Mouse (Mus musculus): ENCODE measurements around the gene Nudt21. TPM values are rescaled to one million over a fixed set of nuclear protein-coding genes. Genes with fewer than 3 reads are reported as not detected.

The Nudt21 gene
- 100 to 1,000 TPM in 1 of 2 experiments, 10 to 100 TPM in 1; 93.4 to 113 TPM for polyA plus RNA-seq (2017; shearing (Covaris generic))

- ATAC-seq = peak; percentile 99
Observed at GRCm38 (mm10) chr8:94036944-94037524, at the start of gene Nudt21, which contains the start of gene Ogfod1. TSS of gene Nudt21 (minus strand) at chr8:94037031. TSS of gene Ogfod1 (plus strand) at chr8:94037198.

DNA sequence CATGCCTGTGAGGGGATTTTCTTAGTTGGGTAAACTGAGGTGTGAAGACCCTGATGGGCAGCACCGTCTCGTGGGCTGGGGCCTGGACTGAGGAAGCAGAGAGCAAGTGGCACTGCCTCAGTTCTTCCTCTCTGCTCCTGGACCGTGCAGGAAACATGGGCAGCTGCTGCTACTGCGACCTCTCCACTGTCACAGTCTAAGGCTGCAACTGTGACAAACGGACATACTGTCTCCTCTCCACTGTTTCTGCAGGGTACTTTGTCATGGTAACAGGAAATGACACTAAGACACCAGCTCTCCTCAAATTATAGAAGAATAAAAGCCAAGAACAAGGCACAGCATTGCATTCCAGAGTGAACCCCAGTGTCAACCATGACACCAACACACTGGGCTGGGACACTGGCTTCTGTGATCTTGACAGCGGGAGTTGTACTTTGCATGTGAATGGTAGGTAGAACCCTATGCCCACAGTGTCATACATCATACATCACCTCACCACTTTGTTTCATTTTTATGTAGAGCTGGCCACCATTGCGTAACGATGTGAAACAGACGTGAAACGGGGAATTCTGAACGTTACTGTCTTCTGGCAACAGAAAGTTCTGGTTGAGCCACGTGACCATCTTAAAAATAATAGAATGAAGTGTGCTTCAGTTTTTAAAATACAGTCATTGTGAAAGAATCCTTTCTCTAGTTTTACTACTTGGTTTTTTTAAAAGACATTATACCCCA lies 39.8 kb upstream of the Nudt21 start:
- no peak for ATAC-seq

DNA sequence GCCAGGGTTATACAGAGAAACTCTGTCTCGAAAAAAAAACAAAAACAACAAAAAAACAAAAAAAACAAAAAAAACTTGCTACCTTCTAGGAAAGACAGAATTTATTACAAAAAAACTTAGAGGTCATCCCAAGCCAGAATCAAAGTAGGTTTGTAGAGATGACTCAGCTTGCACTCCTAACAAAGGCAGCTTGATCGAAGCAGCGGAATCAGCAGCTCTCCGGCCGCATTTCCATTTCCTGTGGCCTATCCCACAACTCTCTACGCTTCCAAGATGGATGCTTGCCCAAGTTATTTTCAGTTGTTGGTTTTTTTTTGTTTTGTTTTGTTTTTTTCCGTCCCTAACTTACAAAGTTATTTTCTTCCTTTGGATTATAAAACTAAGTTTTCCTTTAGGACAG lies 32.0 kb upstream of the Nudt21 start:
- ATAC-seq = no peak

- ATAC-seq = no peak
Observed at GRCm38 (mm10) chr8:94066121-94066863, 29.5 kb upstream of the Nudt21 start.

DNA sequence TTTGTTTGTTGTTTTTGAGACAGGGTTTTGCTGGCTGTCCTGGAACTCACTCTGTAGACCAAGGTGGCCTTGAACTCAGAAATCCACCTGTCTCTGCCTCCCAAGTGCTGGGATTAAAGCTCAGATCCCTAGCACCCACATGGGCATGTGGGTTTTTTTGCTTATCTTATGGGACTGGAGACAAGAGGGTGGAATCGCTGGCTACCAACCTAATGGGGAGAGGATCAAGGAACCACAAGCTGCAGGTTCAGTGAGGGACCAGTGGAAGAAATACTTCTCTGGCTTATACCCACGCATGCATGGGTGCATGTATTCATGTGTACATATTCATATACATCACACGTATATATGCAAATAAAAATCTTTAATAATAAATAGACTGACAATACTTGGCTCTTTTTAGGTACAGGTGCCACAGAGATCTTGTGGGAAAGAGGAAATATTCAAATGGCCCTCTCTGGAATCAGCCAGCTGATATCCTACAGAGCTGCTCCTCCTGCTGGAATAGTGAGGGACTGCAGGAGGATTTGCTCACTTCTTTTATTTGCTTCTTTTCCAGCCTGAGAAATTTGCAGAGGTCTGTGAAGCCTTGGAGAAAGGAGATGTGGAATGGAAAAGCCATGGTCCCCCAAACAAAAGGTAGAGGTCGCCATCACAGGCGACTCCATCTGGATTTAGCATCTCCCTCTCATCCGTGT lies 20.5 kb upstream of the Nudt21 start:
- no peak for ATAC-seq

- ATAC-seq = no peak
Observed at GRCm38 (mm10) chr8:94052696-94053095, 15.9 kb upstream of the Nudt21 start.

- no peak for ATAC-seq
Observed at GRCm38 (mm10) chr8:94047845-94048244, 11.0 kb upstream of the Nudt21 start.

- no peak for ATAC-seq
Observed at GRCm38 (mm10) chr8:94037806-94038205, 975 bp upstream of the Nudt21 start.

DNA sequence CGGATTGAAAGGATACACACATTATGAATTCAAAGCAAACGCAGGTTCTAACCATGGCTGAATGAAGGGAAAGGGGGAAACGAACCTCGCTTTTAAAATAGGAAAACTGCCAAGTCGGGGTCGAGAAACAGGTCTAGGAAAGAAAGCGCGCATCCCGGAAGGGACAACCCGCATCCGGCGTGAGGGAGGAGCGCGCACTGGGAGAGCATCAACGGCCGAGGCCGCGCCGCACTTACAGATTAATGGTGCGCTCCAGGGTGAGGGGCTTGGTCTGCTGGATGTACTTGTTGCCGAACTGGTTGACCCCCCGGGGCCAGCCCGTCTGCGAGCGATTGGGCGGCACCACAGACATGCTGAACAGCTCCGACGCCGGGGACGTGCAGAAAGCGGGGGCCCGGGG lies 290 bp downstream of the Nudt21 start:
- ATAC-seq = peak; percentile 16

DNA sequence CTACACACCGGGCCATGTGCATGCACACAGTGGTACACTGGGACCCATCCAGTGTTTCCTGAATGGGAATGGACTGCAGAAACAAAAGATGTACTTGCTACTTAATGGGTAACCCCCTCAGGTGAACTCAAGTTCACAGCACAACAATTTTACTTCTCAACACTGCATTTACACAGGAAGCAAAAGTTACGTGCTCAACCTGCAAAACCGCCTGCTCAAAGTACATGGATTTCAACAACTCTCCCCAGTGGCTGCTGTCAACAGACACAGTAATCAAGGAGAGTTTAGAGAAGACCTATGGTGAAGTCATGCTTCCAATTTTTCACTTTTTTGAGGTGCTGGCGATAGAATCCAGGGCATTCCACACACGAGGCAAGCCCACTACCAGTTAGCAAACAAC lies 1.6 kb downstream of the Nudt21 start:
- ATAC-seq = no peak

DNA sequence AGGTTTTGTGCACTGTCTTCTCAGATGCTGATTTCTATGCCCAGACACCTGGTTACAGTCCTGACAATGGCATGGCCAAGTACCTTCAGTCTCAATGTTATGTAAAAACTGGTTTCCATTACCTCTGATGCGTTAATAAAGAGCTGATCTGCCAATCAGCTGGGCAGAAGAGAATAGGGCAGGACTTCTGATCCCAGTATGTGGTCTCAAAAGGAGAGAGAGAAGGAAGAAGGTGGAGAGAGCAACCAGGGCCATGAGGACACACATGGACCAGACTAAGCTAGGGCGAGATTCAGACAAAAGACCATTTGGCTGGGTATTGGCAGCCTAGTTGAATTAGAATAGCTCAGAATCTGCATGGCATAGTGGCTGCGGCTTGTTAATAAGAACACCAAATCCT lies 3.2 kb downstream of the Nudt21 start:
- no peak for ATAC-seq

- ATAC-seq = no peak
Observed at GRCm38 (mm10) chr8:94029701-94030100, 7.1 kb downstream of the Nudt21 start.

GRCm38 (mm10) chr8:94023916-94024315 lies 12.9 kb downstream of the Nudt21 start:
- no peak for ATAC-seq

DNA sequence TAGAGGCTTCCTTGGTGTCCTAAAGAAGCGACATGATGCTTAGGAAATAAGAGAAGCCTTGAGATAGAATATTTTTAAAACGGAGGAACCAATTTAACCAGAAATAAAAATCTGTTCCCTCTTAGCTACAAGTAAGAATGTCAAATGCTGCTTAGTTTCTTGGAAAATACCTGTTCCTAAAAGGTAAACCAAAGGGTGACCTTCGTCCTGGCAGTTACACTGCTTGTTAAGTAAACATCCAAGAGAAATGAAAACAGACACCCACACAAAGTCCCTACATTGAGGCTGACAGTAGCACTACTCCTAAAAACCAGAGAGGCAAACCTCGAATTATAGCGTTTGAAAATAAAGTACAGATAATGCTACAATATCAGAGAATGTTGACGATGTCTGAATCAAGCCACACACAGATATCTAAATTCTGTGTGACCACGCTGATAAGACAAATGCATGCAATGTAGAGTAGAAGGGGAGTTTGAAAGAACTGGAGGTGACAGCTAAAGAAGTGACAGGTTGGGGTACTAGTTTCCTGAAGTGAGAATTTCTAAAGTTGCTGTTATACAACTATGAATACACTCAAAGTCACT lies 23.7 kb downstream of the Nudt21 start:
- no peak for ATAC-seq

- ATAC-seq = peak; percentile 70
Observed at GRCm38 (mm10) chr8:94012013-94012951, 24.5 kb downstream of the Nudt21 start, which contains the start of gene Amfr. TSS of gene Amfr (minus strand) at chr8:94012842.

- no peak for ATAC-seq
Observed at GRCm38 (mm10) chr8:94011076-94012012, 25.5 kb downstream of the Nudt21 start.

DNA sequence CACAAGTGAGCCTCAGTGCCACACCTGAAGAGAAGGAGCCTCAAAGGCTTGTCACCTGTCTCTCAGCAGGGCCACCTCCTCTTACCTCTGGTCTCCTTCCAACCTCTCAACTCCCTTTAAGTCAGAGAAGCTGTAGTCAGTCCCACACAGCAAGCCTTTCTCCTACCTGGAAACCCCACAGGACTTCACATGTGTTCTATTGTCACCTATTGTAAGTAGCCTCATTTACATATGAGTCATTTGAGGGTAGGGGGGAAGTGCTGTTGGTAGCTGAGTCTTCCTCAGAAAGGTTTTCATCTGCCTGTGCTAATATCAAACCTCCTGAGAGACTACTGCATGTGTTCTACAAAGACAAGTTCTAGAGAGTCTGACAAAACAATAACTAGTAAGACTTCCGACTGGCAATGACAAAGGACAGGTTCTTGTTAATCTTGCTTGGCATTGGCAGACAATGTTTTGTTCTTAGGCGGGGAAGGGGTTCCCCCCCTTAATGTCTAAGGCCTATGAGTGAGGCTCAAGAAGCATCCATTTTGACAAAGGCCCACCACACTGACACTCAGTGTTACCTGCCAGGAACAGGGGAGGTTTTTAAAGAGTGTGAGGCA lies 26.6 kb downstream of the Nudt21 start:
- peak; percentile 47 for ATAC-seq

DNA sequence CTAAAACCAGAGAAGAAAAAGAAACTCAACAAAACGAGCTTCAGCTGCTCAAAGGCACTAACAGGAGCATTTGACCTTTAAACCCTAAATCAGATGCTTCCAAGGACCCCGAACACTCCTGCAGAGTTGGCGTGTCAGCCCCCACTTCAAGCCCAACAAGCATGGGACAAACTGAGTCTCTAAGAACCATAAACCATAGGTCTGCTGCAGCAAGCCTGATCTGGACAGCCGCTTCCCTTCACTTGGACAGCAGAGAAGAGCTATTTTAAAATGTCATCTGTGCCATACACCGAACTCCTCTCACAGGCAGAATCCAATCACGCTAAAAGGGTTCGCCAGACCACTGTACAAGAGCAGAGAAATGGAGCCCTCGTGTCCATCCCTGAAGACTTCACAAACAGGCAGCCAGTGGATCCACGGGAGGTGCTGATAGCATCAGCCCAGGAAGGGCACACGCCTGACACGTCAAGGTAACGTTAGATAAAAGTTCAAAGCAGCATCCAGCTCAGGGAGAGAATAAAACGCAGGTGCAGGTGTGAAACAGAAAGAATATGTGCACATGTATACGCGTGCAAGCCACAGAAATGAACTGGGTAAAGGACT lies 27.5 kb downstream of the Nudt21 start:
- no peak for ATAC-seq

GRCm38 (mm10) chr8:94004139-94004538 lies 32.7 kb downstream of the Nudt21 start:
- no peak for ATAC-seq
